Comparison of ENCODE assay signal across 11 mouse cellular contexts in genomic region chr11:96282795-96283430, GRCm38 (mm10). TPM values are rescaled to one million over a fixed set of nuclear protein-coding genes. Genes with fewer than 3 reads are reported as not detected.
DNase-seq lines count a peak whose midpoint lies in the region; ATAC-seq and TF ChIP-seq lines count a peak whose summit lies in the region.
"Had no signal": no experiment of that assay in that cellular context is flagged by ENCODE, and none has a peak within 500 bp of the region (broad histone marks: within the 10 kb centered on the region; RNA-seq: fewer than 3 reads in every experiment).

No protein-coding gene starts in this region.

- 0 out of 2 replicates have a peak overlapping the region, but pooled peaks have one; percentile 14 for H3K4me2 ChIP-seq in heart, postnatal 0 days (ENCODE audit: low read depth, low read length)
- H3K4me2 ChIP-seq in hindbrain, embryonic 15.5 days = peak overlapping the region; percentile 50
- H3K4me2 ChIP-seq in liver, embryonic 12.5 days = peak overlapping the region; percentile 13; the same call in 1 of the 2 replicates
- no peak overlapping the region for H3K4me2 ChIP-seq in forebrain, embryonic 12.5 days

- peak overlapping the region; percentile 9 for H3K4me3 ChIP-seq in heart, postnatal 0 days (ENCODE audit: low read depth, low read length)
- H3K4me3 ChIP-seq in hindbrain, embryonic 15.5 days = peak overlapping the region; percentile 40
- no peak overlapping the region for H3K4me3 ChIP-seq in liver, embryonic 12.5 days
- no peak overlapping the region for H3K4me3 ChIP-seq in forebrain, embryonic 12.5 days (replicated peaks)

- no peaks in the 10 kb centered on the region for H3K9me3 ChIP-seq in heart, postnatal 0 days (replicated peaks; ENCODE audit: control insufficient read depth, low read length)
- no peaks in the 10 kb centered on the region for H3K9me3 ChIP-seq in hindbrain, embryonic 15.5 days
- no peaks in the 10 kb centered on the region for H3K9me3 ChIP-seq in liver, embryonic 12.5 days (replicated peaks)
- H3K9me3 ChIP-seq in forebrain, embryonic 12.5 days = no peaks in the 10 kb centered on the region

- no peak for ATAC-seq in heart, postnatal 0 days (ENCODE audit: insufficient read depth, low read depth)
- no peak for ATAC-seq in hindbrain, embryonic 15.5 days (ENCODE audit: low FRiP score, low read depth)
- ATAC-seq in liver, embryonic 12.5 days = no peak
- no peak for ATAC-seq in forebrain, embryonic 12.5 days (ENCODE audit: low FRiP score)

- no peak overlapping the region for H3K27ac ChIP-seq in heart, postnatal 0 days (ENCODE audit: low read depth)
- peak overlapping the region; percentile 72 for H3K27ac ChIP-seq in hindbrain, embryonic 15.5 days (replicated peaks)
- H3K27ac ChIP-seq in liver, embryonic 12.5 days = no peak overlapping the region
- no peak overlapping the region for H3K27ac ChIP-seq in forebrain, embryonic 12.5 days

- H3K4me1 ChIP-seq in heart, postnatal 0 days (ENCODE audit: control insufficient read depth, insufficient read depth) = no peaks in the 10 kb centered on the region
- peaks cover 6% of the 10 kb centered on the region for H3K4me1 ChIP-seq in hindbrain, embryonic 15.5 days (replicated peaks)
- peaks cover 5% of the 10 kb centered on the region; the same call in 1 of the 2 replicates for H3K4me1 ChIP-seq in liver, embryonic 12.5 days
- peaks cover 14% of the 10 kb centered on the region; the same call in 1 of the 2 replicates for H3K4me1 ChIP-seq in forebrain, embryonic 12.5 days

- H3K9ac ChIP-seq in heart, postnatal 0 days (replicated peaks; ENCODE audit: low read depth, low read length) = no peak overlapping the region
- peak overlapping the region; percentile 37 for H3K9ac ChIP-seq in hindbrain, embryonic 15.5 days
- no peak overlapping the region for H3K9ac ChIP-seq in liver, embryonic 12.5 days
- no peak overlapping the region for H3K9ac ChIP-seq in forebrain, embryonic 12.5 days

- peaks cover 100% of the 10 kb centered on the region for H3K27me3 ChIP-seq in heart, postnatal 0 days (ENCODE audit: control insufficient read depth, insufficient read depth, low read length)
- peaks cover 77% of the 10 kb centered on the region for H3K27me3 ChIP-seq in hindbrain, embryonic 15.5 days
- H3K27me3 ChIP-seq in liver, embryonic 12.5 days (replicated peaks) = peaks cover 100% of the 10 kb centered on the region
- peaks cover 99% of the 10 kb centered on the region for H3K27me3 ChIP-seq in forebrain, embryonic 12.5 days

- DNase-seq in heart, postnatal 0 days (ENCODE audit: low spot score) = no peak
- DNase-seq in heart, adult 9 months (ENCODE audit: low spot score in 2 of 2) = no peak
- DNase-seq in R1 (ENCODE audit: low read depth, low spot score) = peak; percentile 58
- no peak for DNase-seq in frontal cortex, postnatal 14 days (ENCODE audit: low spot score in 2 of 2)
- DNase-seq in thymus, postnatal 25 days = no peak
- DNase-seq: lung, postnatal 14 days; thymus, adult 18-20 months had no signal

- 1% methylated on average over 49 of the region's 49 CpGs for WGBS in heart, postnatal 0 days
- WGBS in hindbrain, embryonic 15.5 days = under 1% methylated on average over 49 of the region's 49 CpGs
- 1% methylated on average over 49 of the region's 49 CpGs for WGBS in liver, embryonic 12.5 days (ENCODE audit: insufficient replicate concordance)
- WGBS in forebrain, embryonic 12.5 days = under 1% methylated on average over 48 of the region's 49 CpGs

- TF ChIP-seq CTCF in heart, postnatal 0 days (IDR thresholded peaks at IDR 0.05; ENCODE audit: low read depth) = no peak

- no peak for TF ChIP-seq EP300 in heart, postnatal 0 days (IDR thresholded peaks at IDR 0.05; ENCODE audit: low read depth)

- H3K36me3 ChIP-seq in heart, postnatal 0 days (replicated peaks; ENCODE audit: control insufficient read depth, insufficient read depth, low read length) = no peaks in the 10 kb centered on the region
- H3K36me3 ChIP-seq in hindbrain, embryonic 15.5 days = no peaks in the 10 kb centered on the region
- H3K36me3 ChIP-seq in liver, embryonic 12.5 days = no peaks in the 10 kb centered on the region
- H3K36me3 ChIP-seq in forebrain, embryonic 12.5 days (replicated peaks) = no peaks in the 10 kb centered on the region

RNA-seq across cellular contexts. Expression of gene Hoxb8, which starts 1.2 kb away (rescaled TPM):
- total RNA-seq in heart, postnatal 0 days (2014; rRNA removed; ENCODE audit: low replicate concordance) = not detected in 2 replicates
- not detected in 2 replicates for polyA plus RNA-seq in heart, postnatal 0 days (2015; fragmentation: Nextera tagmentation; extraction: Ambion mirVana)
- polyA plus RNA-seq in hindbrain, embryonic 15.5 days (2015; fragmentation: Nextera tagmentation; extraction: Ambion mirVana) = 18.2 and 26.1 TPM in 2 replicates
- not detected in 2 replicates for polyA plus RNA-seq in liver, embryonic 12.5 days (2016; fragmentation: Nextera tagmentation; extraction: Ambion mirVana)
- not detected in 2 replicates for polyA plus RNA-seq in forebrain, embryonic 12.5 days (2016; fragmentation: Nextera tagmentation; extraction: Ambion mirVana)
- total RNA-seq: heart, postnatal 25 days had no signal

RNA-seq across cellular contexts. Expression of gene Hoxb7, which starts 3.5 kb away (rescaled TPM):
- total RNA-seq in heart, postnatal 0 days (2014; rRNA removed; ENCODE audit: low replicate concordance) = not detected in 2 replicates
- polyA plus RNA-seq in heart, postnatal 0 days (2015; fragmentation: Nextera tagmentation; extraction: Ambion mirVana) = 0.20 TPM in 1 of 2 replicates, not detected in the other
- 26.5 and 33.6 TPM in 2 replicates for polyA plus RNA-seq in hindbrain, embryonic 15.5 days (2015; fragmentation: Nextera tagmentation; extraction: Ambion mirVana)
- 0.18 and 0.37 TPM in 2 replicates for polyA plus RNA-seq in liver, embryonic 12.5 days (2016; fragmentation: Nextera tagmentation; extraction: Ambion mirVana)
- not detected in 2 replicates for polyA plus RNA-seq in forebrain, embryonic 12.5 days (2016; fragmentation: Nextera tagmentation; extraction: Ambion mirVana)
- total RNA-seq: heart, postnatal 25 days had no signal

RNA-seq across cellular contexts. Expression of gene Hoxb6, which starts 9.4 kb away (rescaled TPM):
- total RNA-seq in heart, postnatal 0 days (2014; rRNA removed; ENCODE audit: low replicate concordance) = not detected in 2 replicates
- polyA plus RNA-seq in heart, postnatal 0 days (2015; fragmentation: Nextera tagmentation; extraction: Ambion mirVana) = not detected in 2 replicates
- 52.1 and 66.7 TPM in 2 replicates for polyA plus RNA-seq in hindbrain, embryonic 15.5 days (2015; fragmentation: Nextera tagmentation; extraction: Ambion mirVana)
- 0.30 TPM in 2 replicates for polyA plus RNA-seq in liver, embryonic 12.5 days (2016; fragmentation: Nextera tagmentation; extraction: Ambion mirVana)
- not detected in 2 replicates for polyA plus RNA-seq in forebrain, embryonic 12.5 days (2016; fragmentation: Nextera tagmentation; extraction: Ambion mirVana)
- total RNA-seq: heart, postnatal 25 days had no signal

RNA-seq across cellular contexts. Expression of gene Hoxb9, which starts 11.7 kb away (rescaled TPM):
- total RNA-seq in heart, postnatal 0 days (2014; rRNA removed; ENCODE audit: low replicate concordance) = not detected in 2 replicates
- not detected in 2 replicates for polyA plus RNA-seq in heart, postnatal 0 days (2015; fragmentation: Nextera tagmentation; extraction: Ambion mirVana)
- polyA plus RNA-seq in hindbrain, embryonic 15.5 days (2015; fragmentation: Nextera tagmentation; extraction: Ambion mirVana) = 2.1 and 15.7 TPM in 2 replicates
- not detected in 2 replicates for polyA plus RNA-seq in liver, embryonic 12.5 days (2016; fragmentation: Nextera tagmentation; extraction: Ambion mirVana)
- polyA plus RNA-seq in forebrain, embryonic 12.5 days (2016; fragmentation: Nextera tagmentation; extraction: Ambion mirVana) = not detected in 2 replicates
- total RNA-seq: heart, postnatal 25 days had no signal

RNA-seq across cellular contexts. Expression of gene Hoxb5, which starts 20.2 kb away (rescaled TPM):
- total RNA-seq in heart, postnatal 0 days (2014; rRNA removed; ENCODE audit: low replicate concordance) = 0.19 TPM in 1 of 2 replicates, not detected in the other
- polyA plus RNA-seq in heart, postnatal 0 days (2015; fragmentation: Nextera tagmentation; extraction: Ambion mirVana) = 0.08 and 0.25 TPM in 2 replicates
- 115 and 140 TPM in 2 replicates for polyA plus RNA-seq in hindbrain, embryonic 15.5 days (2015; fragmentation: Nextera tagmentation; extraction: Ambion mirVana)
- polyA plus RNA-seq in liver, embryonic 12.5 days (2016; fragmentation: Nextera tagmentation; extraction: Ambion mirVana) = 1.3 and 1.5 TPM in 2 replicates
- not detected in 2 replicates for polyA plus RNA-seq in forebrain, embryonic 12.5 days (2016; fragmentation: Nextera tagmentation; extraction: Ambion mirVana)

Comparison
In these comparisons a context has a peak if more than half of its experiments do, and no peak if none do; other contexts are left out.
1. H3K4me3 ChIP-seq: peak in heart, postnatal 0 days (single experiment) and hindbrain, embryonic 15.5 days (single experiment); none in liver, embryonic 12.5 days (single experiment) and forebrain, embryonic 12.5 days (single experiment).
2. RNA of gene Hoxb8, which starts 1.2 kb away (polyA plus RNA-seq): 18.2 to 26.1 TPM in hindbrain, embryonic 15.5 days; not detected in liver, embryonic 12.5 days, not detected in heart, postnatal 0 days and not detected in forebrain, embryonic 12.5 days; every median in the first group is over 10 times any median in the second.
3. RNA of gene Hoxb7, which starts 3.5 kb away (polyA plus RNA-seq): 26.5 to 33.6 TPM in hindbrain, embryonic 15.5 days; 0.20 TPM in heart, postnatal 0 days, 0.18 to 0.37 TPM in liver, embryonic 12.5 days and not detected in forebrain, embryonic 12.5 days; every median in the first group is over 10 times any median in the second.
4. RNA of gene Hoxb6, which starts 9.4 kb away (polyA plus RNA-seq): 52.1 to 66.7 TPM in hindbrain, embryonic 15.5 days; 0.30 TPM in liver, embryonic 12.5 days, not detected in heart, postnatal 0 days and not detected in forebrain, embryonic 12.5 days; every median in the first group is over 10 times any median in the second.